Mouse (Mus musculus) small intestine, adult 2 months (tissue): ENCODE data around the gene Ppp1r26.

Experiments used
- CTCF ChIP-seq: fragments of 200-500 bp; IDR thresholded peaks from 2 replicates; pipeline ENCODE4 v1.5.1; 2012; ENCODE audit warnings: low read depth, mild to moderate bottlenecking, control low read depth, inconsistent platforms, low read length, moderate library complexity, mixed read lengths; ENCODE audit not compliant: insufficient replicate concordance, insufficient read length; ENCODE audit errors: extremely low read depth
- POLR2A ChIP-seq: fragments of 200-500 bp; IDR thresholded peaks from 2 replicates; pipeline ENCODE4 v1.6.1; 2012; ENCODE audit warnings: low read depth, mild to moderate bottlenecking, control low read depth, inconsistent platforms, low read length, moderate library complexity

GRCm38 (mm10) chr2:28416511-28416910, 30.1 kb upstream of the Ppp1r26 start:
- TF ChIP-seq CTCF: no peak
- TF ChIP-seq POLR2A: no peak
